In the genomic region with DNA sequence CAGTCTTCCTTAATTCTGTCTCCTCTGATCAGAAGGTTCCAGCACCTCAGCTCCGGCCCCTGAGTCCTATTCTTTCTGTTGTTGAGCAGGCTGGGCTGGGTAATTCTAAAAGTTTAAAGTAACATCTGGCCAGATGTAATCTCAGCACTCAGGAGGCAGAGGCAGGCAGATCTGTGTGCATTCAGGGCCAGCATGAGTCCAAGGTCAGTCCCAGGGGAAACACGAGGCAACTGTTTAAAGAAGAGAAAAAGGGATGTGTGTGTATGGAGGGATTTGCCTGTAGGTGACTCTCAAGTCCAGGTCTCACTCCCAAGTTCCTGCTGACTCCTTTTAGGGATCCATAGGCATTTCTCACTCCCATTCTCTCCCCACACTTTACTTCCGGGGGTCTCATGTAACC, we compare ENCODE assay signal across 25 mouse cellular contexts.
"Had no signal": no experiment of that assay in that cellular context is flagged by ENCODE, and none has a peak within 500 bp of the region (broad histone marks: within the 10 kb centered on the region; RNA-seq: fewer than 3 reads in every experiment).

No protein-coding gene starts in this region.

- H3K27ac ChIP-seq: embryonic facial prominence, embryonic 10.5 days; embryonic facial prominence, embryonic 12.5 days; embryonic facial prominence, embryonic 13.5 days; embryonic facial prominence, embryonic 15.5 days; forebrain, embryonic 10.5 days; forebrain, embryonic 12.5 days; forebrain, embryonic 13.5 days; forebrain, embryonic 15.5 days; gastrocnemius, adult 2 months; heart, adult 2 months had no signal

- H3K9ac ChIP-seq: embryonic facial prominence, embryonic 12.5 days; embryonic facial prominence, embryonic 13.5 days; embryonic facial prominence, embryonic 15.5 days; forebrain, embryonic 12.5 days; forebrain, embryonic 13.5 days; forebrain, embryonic 15.5 days; forebrain, postnatal 0 days had no signal

- H3K9me3 ChIP-seq: embryonic facial prominence, embryonic 10.5 days; embryonic facial prominence, embryonic 12.5 days; embryonic facial prominence, embryonic 13.5 days; embryonic facial prominence, embryonic 15.5 days; forebrain, embryonic 10.5 days; forebrain, embryonic 12.5 days; forebrain, embryonic 13.5 days; forebrain, embryonic 15.5 days had no signal

- H3K36me3 ChIP-seq: embryonic facial prominence, embryonic 10.5 days; embryonic facial prominence, embryonic 12.5 days; embryonic facial prominence, embryonic 13.5 days; embryonic facial prominence, embryonic 15.5 days; forebrain, embryonic 10.5 days; forebrain, embryonic 12.5 days; forebrain, embryonic 15.5 days had no signal

- H3K4me3 ChIP-seq: embryonic facial prominence, embryonic 10.5 days; embryonic facial prominence, embryonic 12.5 days; embryonic facial prominence, embryonic 13.5 days; embryonic facial prominence, embryonic 15.5 days; erythroblast, embryonic 14.5 days; forebrain, embryonic 10.5 days; forebrain, embryonic 12.5 days; forebrain, embryonic 13.5 days; forebrain, embryonic 15.5 days; gastrocnemius, adult 2 months; heart, adult 2 months had no signal

- DNase-seq: cerebellum, adult 2 months; cerebellum, adult 8-10 months; cerebellum, adult 9-10 months; cerebellum, adult 9-11 months; cerebellum, postnatal 10 days; cerebellum, postnatal 14 days; cerebellum, postnatal 25 days; cerebellum, postnatal 36 days; embryo, embryonic 11 days; forebrain, postnatal 0 days; gastrocnemius, adult 2 months; gastrocnemius, postnatal 14 days; gastrocnemius, postnatal 25 days; gastrocnemius, postnatal 36 days; heart, adult 18-20 months had no signal

- H3K4me2 ChIP-seq: embryonic facial prominence, embryonic 12.5 days; embryonic facial prominence, embryonic 13.5 days; embryonic facial prominence, embryonic 15.5 days; forebrain, embryonic 12.5 days; forebrain, embryonic 13.5 days; forebrain, embryonic 15.5 days had no signal
